Mouse (Mus musculus): ENCODE data around the gene Ftsj1.

- TF ChIP-seq CTCF (IDR thresholded peaks at IDR 0.05; ENCODE audit: control insufficient read depth, insufficient read depth, insufficient replicate concordance, low read depth, low read length) (no peak), POLR2A (IDR thresholded peaks at IDR 0.05; ENCODE audit: control insufficient read depth, low read depth, low read length) (no peak)
Measured at GRCm38 (mm10) chrX:8203105-8203504, 49.1 kb downstream of the Ftsj1 start.
